Mouse (Mus musculus) MEL (cell line): ENCODE measurements at regions not wholly inside any gene's neighbourhood (a gene's known extent, or its start where the extent isn't known, plus 50 kb on each side); places are given as distances from the start of the nearest gene placed in this dataset.

Experiments used
- DNase-seq: peaks from one replicate; pipeline ENCODE4 v3.0.0; 2011; ENCODE audit warnings: low read depth, low spot score
- H3K27ac ChIP-seq: 2 replicates; pipeline ENCODE4 v1.5.1; 2012; ENCODE audit warnings: low read depth, mild to moderate bottlenecking, control low read depth, low read length, moderate library complexity; ENCODE audit not compliant: control insufficient read depth
- H3K27me3 ChIP-seq, 2 experiments: fragments of 150-350 bp in 1 of 2; sonication (generic) in 1 of 2; 2 replicates each; pipeline ENCODE4 v1.6.1; 2012; ENCODE audit warnings: low read length in 2 of 2, mild to moderate bottlenecking in 2 of 2, improper control_type of control experiment in 1 of 2, moderate library complexity in 1 of 2; ENCODE audit not compliant: insufficient read depth in 2 of 2, control insufficient read depth in 1 of 2
- H3K36me3 ChIP-seq, 2 experiments: 2 replicates each; pipeline ENCODE4 v1.6.1; 2012 to 2014; ENCODE audit warnings: low read length in 2 of 2, improper control_type of control experiment in 1 of 2, inconsistent platforms in 1 of 2, mild to moderate bottlenecking in 1 of 2; ENCODE audit not compliant: insufficient read depth in 2 of 2, control insufficient read depth in 1 of 2
- H3K4me1 ChIP-seq, 2 experiments: fragments of 150-350 bp in 1 of 2; sonication (generic) in 1 of 2; 2 replicates each; pipeline ENCODE4 v1.6.1; 2012; ENCODE audit warnings: low read length in 2 of 2, improper control_type of control experiment in 1 of 2, mild to moderate bottlenecking in 1 of 2; ENCODE audit not compliant: insufficient read depth in 2 of 2, control insufficient read depth in 1 of 2
- H3K4me3 ChIP-seq, 2 experiments: fragments of 150-350 bp in 1 of 2; sonication (generic) in 1 of 2; 2 replicates each; pipeline ENCODE4 v1.5.1; 2012; ENCODE audit warnings: low read depth in 2 of 2, low read length in 2 of 2, mild to moderate bottlenecking in 2 of 2, moderate library complexity in 2 of 2, control low read depth in 1 of 2, improper control_type of control experiment in 1 of 2; ENCODE audit not compliant: control insufficient read depth in 1 of 2, insufficient read depth in 1 of 2
- H3K79me2 ChIP-seq: 2 replicates; pipeline ENCODE4 v1.6.1; 2012; ENCODE audit warnings: mild to moderate bottlenecking, low read length, moderate library complexity; ENCODE audit not compliant: control insufficient read depth, poor library complexity, insufficient read depth
- H3K9ac ChIP-seq: 2 replicates; pipeline ENCODE4 v1.6.1; 2012; ENCODE audit warnings: low read depth, mild to moderate bottlenecking, control low read depth, low read length, moderate library complexity; ENCODE audit not compliant: control insufficient read depth, poor library complexity, severe bottlenecking
- H3K9me3 ChIP-seq: fragments of 150-350 bp; sonication (generic); replicated peaks from 2 replicates; pipeline ENCODE4 v1.6.1; 2012; ENCODE audit warnings: mild to moderate bottlenecking, low read length, improper control_type of control experiment, moderate library complexity; ENCODE audit not compliant: insufficient read depth
- CHD1 ChIP-seq: IDR thresholded peaks from 2 replicates; pipeline ENCODE4 v1.6.1; 2012; ENCODE audit warnings: low read depth, mild to moderate bottlenecking, inconsistent platforms, low read length, improper control_type of control experiment
- CHD2 ChIP-seq: IDR thresholded peaks from 2 replicates; pipeline ENCODE4 v1.6.1; 2011; ENCODE audit warnings: low read length, improper control_type of control experiment
- E2F4 ChIP-seq: IDR thresholded peaks from 2 replicates; pipeline ENCODE4 v1.6.1; 2011; ENCODE audit warnings: low read depth, low read length, improper control_type of control experiment, borderline replicate concordance
- GABPA ChIP-seq: IDR thresholded peaks from 2 replicates; pipeline ENCODE4 v1.6.1; 2012; ENCODE audit warnings: low read depth, mild to moderate bottlenecking, inconsistent platforms, low read length, improper control_type of control experiment, moderate library complexity
- HCFC1 ChIP-seq: IDR thresholded peaks from 2 replicates; pipeline ENCODE4 v1.6.1; 2012; ENCODE audit warnings: low read depth, mild to moderate bottlenecking, inconsistent platforms, low read length, improper control_type of control experiment, moderate library complexity
- MAZ ChIP-seq: IDR thresholded peaks from 2 replicates; pipeline ENCODE4 v1.6.1; 2012; ENCODE audit warnings: low read depth, mild to moderate bottlenecking, inconsistent platforms, low read length, improper control_type of control experiment
- MXI1 ChIP-seq: IDR thresholded peaks from 2 replicates; pipeline ENCODE4 v1.6.1; 2011; ENCODE audit warnings: mild to moderate bottlenecking, low read depth, low read length, improper control_type of control experiment
- MYB ChIP-seq: IDR thresholded peaks from 2 replicates; pipeline ENCODE4 v1.6.1; 2011; ENCODE audit warnings: mild to moderate bottlenecking, low read depth, low read length, improper control_type of control experiment
- MYC ChIP-seq: IDR thresholded peaks from 2 replicates; pipeline ENCODE4 v1.6.1; 2011; ENCODE audit warnings: low read depth, mild to moderate bottlenecking, low read length, improper control_type of control experiment, moderate library complexity
- NELFE ChIP-seq: IDR thresholded peaks from 2 replicates; pipeline ENCODE4 v1.6.1; 2011; ENCODE audit warnings: low read depth, low read length, improper control_type of control experiment
- RCOR1 ChIP-seq: IDR thresholded peaks from 2 replicates; pipeline ENCODE4 v1.6.1; 2012; ENCODE audit warnings: low read depth, mild to moderate bottlenecking, inconsistent platforms, low read length, improper control_type of control experiment
- SIN3A ChIP-seq: IDR thresholded peaks from 2 replicates; pipeline ENCODE4 v1.6.1; 2012; ENCODE audit warnings: low read length, improper control_type of control experiment, inconsistent platforms
- SMC3 ChIP-seq: IDR thresholded peaks from 2 replicates; pipeline ENCODE4 v1.6.1; 2011; ENCODE audit warnings: low read depth, low read length, improper control_type of control experiment
- TAL1 ChIP-seq: IDR thresholded peaks from 2 replicates; pipeline ENCODE4 v1.6.1; 2012; ENCODE audit warnings: mild to moderate bottlenecking, inconsistent platforms, low read length, moderate library complexity, mixed read lengths
- TBP ChIP-seq: IDR thresholded peaks from 2 replicates; pipeline ENCODE4 v1.8.0; 2011; ENCODE audit warnings: low read depth, low read length, improper control_type of control experiment
- TCF12 ChIP-seq: IDR thresholded peaks from 2 replicates; pipeline ENCODE4 v1.6.1; 2014; ENCODE audit warnings: low read depth, mild to moderate bottlenecking, inconsistent platforms, low read length, improper control_type of control experiment, moderate library complexity
- UBTF ChIP-seq: IDR thresholded peaks from 2 replicates; pipeline ENCODE4 v1.6.1; 2012; ENCODE audit warnings: low read depth, mild to moderate bottlenecking, inconsistent platforms, low read length, improper control_type of control experiment, moderate library complexity, borderline replicate concordance; ENCODE audit not compliant: insufficient read depth
- USF1 ChIP-seq: IDR thresholded peaks from 2 replicates; pipeline ENCODE4 v1.6.1; 2014; ENCODE audit warnings: low read depth, mild to moderate bottlenecking, inconsistent platforms, low read length, improper control_type of control experiment, moderate library complexity
- USF2 ChIP-seq, 2 experiments: IDR thresholded peaks; 2 replicates each; pipeline ENCODE4 v1.6.1; 2011 to 2012; ENCODE audit warnings: improper control_type of control experiment in 2 of 2, low read length in 2 of 2, borderline replicate concordance in 1 of 2, inconsistent platforms in 1 of 2, low read depth in 1 of 2, mild to moderate bottlenecking in 1 of 2; ENCODE audit not compliant: insufficient read depth in 1 of 2
- ZNF384 ChIP-seq: IDR thresholded peaks from 2 replicates; pipeline ENCODE4 v1.6.1; 2012; ENCODE audit warnings: low read depth, mild to moderate bottlenecking, inconsistent platforms, low read length, improper control_type of control experiment

DNA sequence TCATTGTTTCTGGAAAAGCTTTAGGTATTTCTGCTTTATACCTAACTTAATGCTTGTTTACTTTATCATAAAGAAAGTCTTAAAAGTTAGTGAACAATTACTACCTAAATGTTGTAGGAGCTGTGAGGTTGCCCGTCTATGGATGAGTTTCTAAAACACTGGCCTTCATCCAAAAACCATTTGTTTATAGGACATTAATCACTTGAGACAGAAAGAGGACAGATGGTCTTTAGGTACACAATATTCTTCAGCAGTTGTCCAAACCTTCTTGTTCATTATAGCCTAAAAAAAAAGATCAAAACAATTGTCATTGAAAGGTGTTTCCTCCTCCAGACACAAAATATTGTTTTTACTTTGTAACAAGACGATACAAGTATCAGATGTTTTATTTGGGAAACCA, 891.3 kb upstream of the Ddx18 start:
- H3K9me3 ChIP-seq = no peaks in the 10 kb centered on the region
- no peaks in the 10 kb centered on the region for H3K27me3 ChIP-seq
- no peaks in the 10 kb centered on the region for H3K4me1 ChIP-seq
- no peaks in the 10 kb centered on the region for H3K36me3 ChIP-seq
- TF ChIP-seq TBP = no peak
- TF ChIP-seq NELFE = no peak
- TF ChIP-seq UBTF = no peak
- TF ChIP-seq MYB = no peak
- TF ChIP-seq E2F4 = no peak
- TF ChIP-seq USF2 (IDR thresholded peaks at IDR 0.05; ENCODE audit: borderline replicate concordance in 1 of 2, insufficient read depth in 1 of 2, low read depth in 1 of 2, low read length in 2 of 2) = no peak
- no peak for TF ChIP-seq CHD2
- no peak for TF ChIP-seq MAZ
- no peak for TF ChIP-seq GABPA
- no peak for TF ChIP-seq USF1
- TF ChIP-seq TCF12 = no peak
- no peak for TF ChIP-seq HCFC1
- no peak for TF ChIP-seq SMC3
- no peak for TF ChIP-seq RCOR1
- TF ChIP-seq MYC = no peak
- no peak for TF ChIP-seq CHD1
- no peak for TF ChIP-seq TAL1
- TF ChIP-seq MXI1 = no peak
- H3K79me2 ChIP-seq = no peaks in the 10 kb centered on the region
- H3K27ac ChIP-seq = no peak overlapping the region
- no peak overlapping the region for H3K4me3 ChIP-seq
- no peak overlapping the region for H3K9ac ChIP-seq
- no peak for DNase-seq

DNA sequence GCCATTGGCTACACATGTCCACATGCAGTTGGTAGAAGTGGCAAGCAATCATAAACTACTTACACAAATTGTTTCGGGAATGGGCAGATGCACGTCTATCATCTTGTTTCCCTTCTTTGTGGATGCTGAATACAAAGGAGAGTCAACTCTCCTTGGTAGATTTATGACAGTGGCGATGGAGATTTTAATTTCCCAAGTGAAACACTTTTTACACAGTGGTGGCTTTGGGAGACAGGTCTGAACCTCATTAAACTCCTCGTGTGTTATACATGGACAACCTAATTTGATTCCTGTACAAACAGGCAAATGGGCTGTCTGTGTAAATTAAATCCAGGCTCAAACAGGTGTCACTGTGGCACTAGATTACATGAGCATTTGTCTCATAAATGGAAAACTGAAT, 887.1 kb upstream of the Ddx18 start:
- Histone ChIP-seq H3K9me3 (no peaks in the 10 kb centered on the region), H3K27ac (no peak overlapping the region), H3K79me2 (no peaks in the 10 kb centered on the region), H3K36me3 (no peaks in the 10 kb centered on the region), H3K9ac (no peak overlapping the region), H3K4me1 (no peaks in the 10 kb centered on the region), H3K4me3 (no peak overlapping the region), H3K27me3 (no peaks in the 10 kb centered on the region)
- no peak for TF ChIP-seq E2F4
- no peak for TF ChIP-seq ZNF384
- no peak for TF ChIP-seq SIN3A
- no peak for DNase-seq
